Mouse (Mus musculus) lung, postnatal 36 days (tissue): ENCODE measurements around the gene Fh1.

Experiments
- DNase-seq: peaks from one replicate; pipeline ENCODE4 v3.0.0; 2022; ENCODE audit warnings: mixed read lengths

The Fh1 gene

GRCm38 (mm10) chr1:175619814-175620431 is 5.5 kb downstream of the Fh1 start, which contains the start of gene Kmo:
Gene Kmo (plus strand): TSS chr1:175620381.
- no peak for DNase-seq

GRCm38 (mm10) chr1:175614992-175615391 is 10.4 kb downstream of the Fh1 start:
- no peak for DNase-seq

- no peak for DNase-seq
Measured at GRCm38 (mm10) chr1:175608708-175609107, 16.7 kb downstream of the Fh1 start.

DNA sequence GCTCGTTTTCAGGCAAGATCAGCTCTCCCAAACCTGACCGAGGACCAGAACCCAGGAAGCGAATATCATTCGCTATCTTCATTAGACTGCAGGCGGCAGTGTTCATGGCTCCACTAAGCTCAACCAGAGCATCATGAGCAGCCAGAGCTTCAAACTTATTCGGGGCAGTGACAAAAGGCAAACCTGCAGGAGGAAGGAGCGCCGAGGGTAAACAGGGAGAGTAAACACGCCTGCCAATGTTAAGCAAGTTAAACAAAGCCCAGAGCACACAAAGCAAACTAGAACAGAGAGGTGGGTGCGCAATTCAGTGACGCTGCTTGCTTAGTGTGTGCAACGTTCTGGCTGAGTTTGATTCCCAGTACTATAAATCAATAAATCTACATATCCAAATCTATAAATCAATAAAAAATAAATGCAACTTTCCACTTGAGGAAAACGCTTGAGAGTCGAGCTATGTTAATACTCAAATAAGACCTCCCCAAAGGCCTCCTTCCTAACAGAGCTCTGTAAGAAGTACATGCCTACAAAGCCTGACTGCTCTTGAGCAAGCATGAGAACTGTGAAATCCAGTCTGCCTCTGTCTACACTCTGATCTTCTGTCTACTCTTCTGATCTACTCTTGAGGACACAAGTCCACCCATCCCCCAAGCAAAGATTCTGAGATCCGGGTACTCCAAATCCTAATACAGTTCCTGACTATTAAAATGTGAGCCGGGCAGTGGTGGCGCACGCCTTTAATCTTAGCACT is 17.4 kb downstream of the Fh1 start:
- peak; percentile 21 for DNase-seq

- DNase-seq, result no peak
Measured at GRCm38 (mm10) chr1:175607308-175607707, 18.1 kb downstream of the Fh1 start.

DNA sequence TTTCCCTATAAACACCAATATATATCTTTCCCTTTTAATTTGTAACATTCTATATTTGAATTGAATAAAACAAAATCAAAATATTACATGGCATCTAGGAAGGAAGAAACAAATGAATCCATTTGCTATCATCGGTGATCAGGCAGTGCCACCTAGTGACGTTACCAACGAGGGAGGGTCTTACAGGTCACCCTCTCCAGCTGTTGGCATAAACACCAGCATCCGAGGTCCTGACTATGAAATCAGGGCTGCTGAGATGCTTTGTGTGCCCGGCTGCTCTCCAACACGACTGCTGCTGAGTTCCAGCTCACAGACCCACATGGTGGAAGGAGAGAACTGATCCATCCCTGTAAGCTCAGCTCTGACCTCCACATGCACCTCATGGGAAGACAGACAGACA is 22.0 kb downstream of the Fh1 start:
- no peak for DNase-seq

- DNase-seq, result no peak
Measured at GRCm38 (mm10) chr1:175602231-175602630, 23.2 kb downstream of the Fh1 start.

- DNase-seq, result no peak
Measured at GRCm38 (mm10) chr1:175592832-175593231, 32.6 kb downstream of the Fh1 start.

DNA sequence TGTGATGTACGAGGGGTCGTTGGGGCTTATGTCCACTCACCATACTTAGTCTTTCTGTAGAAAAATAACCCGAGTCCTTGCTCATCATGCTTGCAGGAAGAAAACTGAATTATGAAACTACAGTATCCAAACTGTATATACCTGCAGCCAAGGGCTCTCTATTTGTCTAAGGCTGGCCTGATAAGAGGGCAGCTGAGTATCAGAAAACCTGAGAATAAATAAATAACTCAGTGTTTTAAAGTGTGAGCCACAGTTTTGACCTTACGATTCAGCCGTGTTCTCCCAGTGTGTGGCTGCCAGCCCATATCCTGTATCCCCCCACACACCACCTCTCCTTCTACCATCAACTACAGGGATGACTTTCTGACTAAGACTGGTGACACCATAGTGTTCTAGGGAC is 38.8 kb downstream of the Fh1 start:
- DNase-seq, result no peak

GRCm38 (mm10) chr1:175585267-175585666 is 40.2 kb downstream of the Fh1 start:
- no peak for DNase-seq

- DNase-seq, result no peak
Measured at GRCm38 (mm10) chr1:175582799-175583198, 42.6 kb downstream of the Fh1 start.

DNA sequence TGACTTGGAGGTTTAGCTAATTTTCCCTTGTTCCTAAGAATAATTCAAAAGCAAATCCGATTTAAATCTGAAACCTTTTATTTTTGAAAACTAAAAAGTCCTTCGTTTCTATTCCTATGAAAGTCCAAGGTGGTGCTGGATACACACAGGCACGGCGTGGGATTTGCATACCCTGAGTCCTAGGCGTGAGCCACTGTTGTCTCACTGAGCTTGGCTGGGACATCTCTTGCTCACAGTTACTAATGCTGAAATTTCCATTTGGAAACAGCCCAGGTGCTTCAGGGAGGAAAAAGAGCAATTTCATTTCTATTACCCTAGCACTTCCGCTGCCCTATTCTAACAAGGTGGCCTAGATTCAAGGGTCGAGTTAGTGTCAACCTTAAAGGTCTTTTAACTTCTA is 45.1 kb downstream of the Fh1 start:
- DNase-seq, result no peak

DNA sequence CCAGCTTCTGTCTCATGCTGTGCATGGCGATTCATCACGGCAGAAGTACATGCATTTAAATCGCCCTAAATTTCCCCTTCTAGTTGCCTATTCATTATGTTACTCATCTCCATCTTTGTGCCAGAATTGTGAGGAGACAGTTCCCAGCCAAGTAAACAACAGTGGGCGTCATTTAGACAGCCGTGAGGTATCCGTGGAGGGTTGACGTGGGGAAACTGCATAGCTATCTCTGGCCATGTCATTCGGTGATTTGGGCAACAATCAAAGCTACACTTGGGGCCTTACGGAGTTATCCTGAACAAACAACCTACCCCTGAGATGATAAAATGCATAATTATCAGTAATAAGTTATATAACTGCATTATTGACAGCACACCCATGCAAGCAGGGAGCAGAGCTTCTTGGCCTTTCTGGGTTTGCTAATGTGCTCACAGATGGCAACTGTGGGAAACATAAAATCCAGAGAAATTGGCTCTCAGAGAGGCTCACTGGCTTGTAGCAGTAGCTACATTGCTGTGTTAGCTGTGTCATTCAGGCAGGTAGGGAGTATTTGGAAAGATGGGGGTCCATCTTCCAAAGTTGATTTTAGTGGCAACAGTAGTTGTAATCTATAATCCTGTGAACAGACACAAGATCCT is 45.7 kb downstream of the Fh1 start:
- no peak for DNase-seq

GRCm38 (mm10) chr1:175578425-175579096 is 46.9 kb downstream of the Fh1 start:
- no peak for DNase-seq

DNA sequence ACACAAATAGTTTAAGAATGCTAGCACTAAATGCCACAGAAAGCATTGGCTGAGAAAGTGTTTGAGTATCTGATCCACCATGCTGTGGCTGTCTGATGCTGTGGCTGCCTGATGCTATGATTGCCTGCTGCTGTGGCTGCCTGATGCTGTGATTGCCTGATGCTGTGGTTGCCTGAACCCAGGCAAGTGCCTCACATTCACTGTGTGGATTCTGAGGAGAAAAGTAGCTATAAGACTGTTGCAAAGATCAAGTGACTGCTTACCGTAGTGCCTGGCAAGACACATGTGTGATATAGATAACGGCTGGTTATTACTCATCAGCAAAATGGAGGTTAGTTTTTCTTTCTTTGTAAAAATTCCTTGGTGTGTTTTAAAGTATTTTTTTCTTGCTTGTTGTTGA is 51.3 kb downstream of the Fh1 start:
- DNase-seq, result no peak

GRCm38 (mm10) chr1:175565579-175566103 is 59.8 kb downstream of the Fh1 start:
- DNase-seq, result no peak

- peak; percentile 11 for DNase-seq
Measured at GRCm38 (mm10) chr1:175564321-175564720, 61.1 kb downstream of the Fh1 start.

- no peak for DNase-seq
Measured at GRCm38 (mm10) chr1:175562379-175562778, 63.1 kb downstream of the Fh1 start.

GRCm38 (mm10) chr1:175561806-175562205 is 63.6 kb downstream of the Fh1 start:
- DNase-seq, result no peak

DNA sequence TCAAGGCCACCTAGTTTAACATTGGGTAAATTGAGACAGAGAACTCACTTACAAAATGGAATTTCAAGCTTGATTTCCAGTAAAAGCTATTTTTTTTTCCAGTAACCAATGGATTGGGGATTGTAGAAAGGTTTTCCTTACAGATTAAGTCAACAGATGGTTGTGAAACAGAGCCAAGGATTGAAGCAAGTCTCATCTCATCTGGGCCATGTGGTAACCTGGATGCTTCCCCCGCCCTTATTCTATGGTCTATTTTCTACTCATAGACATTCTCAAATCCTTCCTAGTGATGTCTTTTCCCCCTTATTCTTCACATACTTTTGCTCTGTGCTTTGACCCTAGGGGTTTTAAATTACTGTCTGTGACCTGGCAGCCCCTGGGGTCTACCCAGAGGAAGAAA is 70.8 kb downstream of the Fh1 start:
- no peak for DNase-seq

DNA sequence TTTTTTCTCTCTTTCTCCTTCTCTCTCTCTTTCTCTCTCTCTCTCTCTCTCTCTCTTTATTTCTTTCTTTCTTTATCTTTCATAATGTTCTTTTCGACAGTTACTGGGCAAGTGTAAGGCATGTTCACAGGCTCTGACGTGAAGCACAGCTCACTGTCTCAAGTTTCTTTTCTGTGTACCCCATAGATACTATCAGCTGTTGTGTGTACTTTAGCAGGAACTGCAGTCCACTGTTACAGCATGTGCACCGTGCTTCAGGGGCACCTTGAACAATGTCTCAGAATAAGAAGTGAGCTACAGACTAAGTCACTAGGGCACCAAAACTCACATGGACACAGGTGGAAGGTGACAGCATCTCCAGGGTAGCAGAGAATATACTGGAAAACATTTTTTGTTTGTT is 73.0 kb downstream of the Fh1 start:
- no peak for DNase-seq

- no peak for DNase-seq
Measured at GRCm38 (mm10) chr1:175550586-175550985, 74.8 kb downstream of the Fh1 start.
